8 mouse cellular contexts compared by ENCODE assay signal in genomic region chr11:71033163-71033761, GRCm38 (mm10). TPM values are rescaled to one million over a fixed set of nuclear protein-coding genes. Genes with fewer than 3 reads are reported as not detected.
A peak's percentile ranks its signal among the peaks of the same experiment; 100 is the strongest.
DNase-seq lines count a peak whose midpoint lies in the region; ATAC-seq lines count a peak whose summit lies in the region.

Gene 6330403K07Rik, minus strand, starts transcription at chr11:71033513.

- 0% methylated on average over 30 of the region's 31 CpGs for WGBS in heart, embryonic 13.5 days
- WGBS in lung, embryonic 16.5 days: under 1% methylated on average over 27 of the region's 31 CpGs

- H3K27ac ChIP-seq in heart, embryonic 13.5 days (replicated peaks): peak within 1 kb of the TSS; percentile 70
- H3K27ac ChIP-seq in lung, embryonic 16.5 days (ENCODE audit: low read length): peak within 1 kb of the TSS; percentile 75

- H3K9ac ChIP-seq in heart, embryonic 13.5 days: peak within 1 kb of the TSS; percentile 83
- peak within 1 kb of the TSS; percentile 73 for H3K9ac ChIP-seq in lung, embryonic 16.5 days (ENCODE audit: low read length)

- ATAC-seq in heart, embryonic 13.5 days (ENCODE audit: extremely low read depth, insufficient number of reproducible peaks, low FRiP score, low TSS enrichment): peak; percentile 64; the same call in 1 of the 2 replicates
- ATAC-seq in lung, embryonic 16.5 days (ENCODE audit: low read depth): peak; percentile 98

- H3K36me3 ChIP-seq in heart, embryonic 13.5 days: peaks cover 2% of the 10 kb centered on the region; the same call in 1 of the 2 replicates
- no peaks in the 10 kb centered on the region for H3K36me3 ChIP-seq in lung, embryonic 16.5 days (ENCODE audit: control insufficient read depth, insufficient read depth, low read length)

- H3K4me2 ChIP-seq in heart, embryonic 13.5 days: peak within 1 kb of the TSS; percentile 94
- H3K4me2 ChIP-seq in lung, embryonic 16.5 days (ENCODE audit: low read depth, low read length): peak within 1 kb of the TSS; percentile 83

- peaks cover 15% of the 10 kb centered on the region for H3K4me1 ChIP-seq in heart, embryonic 13.5 days
- 0 out of 2 replicates have a peak, but pooled peaks cover 2% of the 10 kb centered on the region for H3K4me1 ChIP-seq in lung, embryonic 16.5 days (replicated peaks; ENCODE audit: control insufficient read depth, insufficient read depth, low read length)

- no peaks in the 10 kb centered on the region for H3K27me3 ChIP-seq in heart, embryonic 13.5 days (replicated peaks)
- no peaks in the 10 kb centered on the region for H3K27me3 ChIP-seq in lung, embryonic 16.5 days (ENCODE audit: control insufficient read depth, insufficient read depth, low read depth, low read length)

- no peaks in the 10 kb centered on the region for H3K9me3 ChIP-seq in heart, embryonic 13.5 days
- no peaks in the 10 kb centered on the region for H3K9me3 ChIP-seq in lung, embryonic 16.5 days (ENCODE audit: control insufficient read depth, low read length)

- H3K4me3 ChIP-seq in heart, embryonic 13.5 days: peak within 1 kb of the TSS; percentile 71
- peak within 1 kb of the TSS; percentile 67 for H3K4me3 ChIP-seq in lung, embryonic 16.5 days (ENCODE audit: low read length)

- DNase-seq in urinary bladder, postnatal 14 days (ENCODE audit: low spot score): peak; percentile 13
- DNase-seq in urinary bladder, postnatal 25 days (ENCODE audit: low spot score): no peak
- DNase-seq in embryo, embryonic 10 days (ENCODE audit: low spot score): peak; percentile 85
- peak; percentile 61 to 63 for DNase-seq in layer of hippocampus, postnatal 10 days (ENCODE audit: low spot score in 2 of 2)
- DNase-seq in right cerebral cortex, postnatal 10 days (ENCODE audit: low spot score in 2 of 2): peak; percentile 83 to 91
- DNase-seq in spleen, postnatal 14 days (ENCODE audit: low spot score in 2 of 2): no peak

RNA-seq across cellular contexts. Expression of gene 6330403K07Rik, which starts in this region (rescaled TPM):
- 35.8 and 40.1 TPM in 2 replicates for polyA plus RNA-seq in heart, embryonic 13.5 days (2015; fragmentation: Nextera tagmentation; extraction: Ambion mirVana)
- total RNA-seq in layer of hippocampus, postnatal 10 days (2021): 100 to 1,000 TPM; 169 to 174 TPM
- polyA plus RNA-seq in lung, embryonic 16.5 days (2015; fragmentation: Nextera tagmentation; extraction: Ambion mirVana): 70.4 and 73.7 TPM in 2 replicates

Comparison
In these comparisons a context has a peak if more than half of its experiments do, and no peak if none do; other contexts are left out.
1. DNase-seq: peak in urinary bladder, postnatal 14 days (single experiment), embryo, embryonic 10 days (single experiment), layer of hippocampus, postnatal 10 days (2 of 2) and right cerebral cortex, postnatal 10 days (2 of 2); none in urinary bladder, postnatal 25 days (single experiment) and spleen, postnatal 14 days (0 of 2).